Mouse (Mus musculus): ENCODE data around the gene Gm44511. TPM values are rescaled to one million over a fixed set of nuclear protein-coding genes. Genes with fewer than 3 reads are reported as not detected.
A peak's percentile ranks its signal among the peaks of the same experiment; 100 is the strongest.
"Not testable (repeated sequence)": the region's sequence is repeated elsewhere in the genome, so short reads cannot be mapped to it uniquely, and the experiment has no call there.

Gm44511 gene
- polyA plus RNA-seq, 1 experiment from 2014 or later: 0.26 TPM

GRCm38 (mm10) chr6:128842945-128843478 is 16.9 kb upstream of the Gm44511 start:
- Histone ChIP-seq H3K4me1 (ENCODE audit: insufficient read depth, low read depth, low read length) (peaks cover 11% of the 10 kb centered on the region; the same call in 1 of the 2 replicates), H3K27ac (ENCODE audit: low read length) (peak overlapping the region; percentile 99), H3K36me3 (ENCODE audit: insufficient read depth, low read length) (no peaks in the 10 kb centered on the region), H3K9ac (replicated peaks; ENCODE audit: low read depth) (peak overlapping the region; percentile 88), H3K9me3 (ENCODE audit: low read length) (no peaks in the 10 kb centered on the region), H3K4me3 (ENCODE audit: low read depth, low read length) (peak overlapping the region; percentile 80), H3K27me3 (replicated peaks; ENCODE audit: insufficient read depth, low read length) (no peaks in the 10 kb centered on the region), H3K4me2 (replicated peaks; ENCODE audit: low read depth, low read length) (peak overlapping the region; percentile 79)
- ATAC-seq: peak; percentile 78
- peak; percentile 98 for DNase-seq (ENCODE audit: low spot score)
- WGBS: under 1% methylated on average over 40 of the region's 44 CpGs
- peak; percentile 29 for TF ChIP-seq CTCF (IDR thresholded peaks at IDR 0.05)
- no peak for TF ChIP-seq EP300 (IDR thresholded peaks at IDR 0.05)

GRCm38 (mm10) chr6:128842356-128842944 is 16.3 kb upstream of the Gm44511 start:
- Histone ChIP-seq H3K27ac (ENCODE audit: low read length) (peak overlapping the region; percentile 99), H3K9ac (replicated peaks; ENCODE audit: low read depth) (peak overlapping the region; percentile 88), H3K36me3 (ENCODE audit: insufficient read depth, low read length) (no peaks in the 10 kb centered on the region), H3K4me1 (ENCODE audit: insufficient read depth, low read depth, low read length) (peaks cover 11% of the 10 kb centered on the region; the same call in 1 of the 2 replicates), H3K4me3 (ENCODE audit: low read depth, low read length) (peak overlapping the region; percentile 80), H3K9me3 (ENCODE audit: low read length) (no peaks in the 10 kb centered on the region), H3K4me2 (replicated peaks; ENCODE audit: low read depth, low read length) (peak overlapping the region; percentile 79), H3K27me3 (replicated peaks; ENCODE audit: insufficient read depth, low read length) (no peaks in the 10 kb centered on the region)
- ATAC-seq: no peak
- TF ChIP-seq EP300 (IDR thresholded peaks at IDR 0.05) (no peak), CTCF (IDR thresholded peaks at IDR 0.05) (no peak; the same call in 1 of the 2 replicates)
- 1% methylated on average over 20 of the region's 20 CpGs for WGBS
- peak; percentile 46 for DNase-seq (ENCODE audit: low spot score)

- DNase-seq (ENCODE audit: low spot score) (peak; percentile 52), ATAC-seq (no peak)
- H3K36me3 ChIP-seq (ENCODE audit: insufficient read depth, low read length): no peaks in the 10 kb centered on the region
- H3K9me3 ChIP-seq (ENCODE audit: low read length): no peaks in the 10 kb centered on the region
- 44% methylated on average over 4 of the region's 4 CpGs for WGBS
- no peak overlapping the region for H3K9ac ChIP-seq (replicated peaks; ENCODE audit: low read depth)
- H3K27ac ChIP-seq (ENCODE audit: low read length): 0 out of 2 replicates have a peak overlapping the region, but pooled peaks have one; percentile 99
- TF ChIP-seq CTCF (IDR thresholded peaks at IDR 0.05): no peak
- peak; percentile 52; the same call in 1 of the 2 replicates for TF ChIP-seq EP300 (IDR thresholded peaks at IDR 0.05)
- H3K4me1 ChIP-seq (ENCODE audit: insufficient read depth, low read depth, low read length): peaks cover 11% of the 10 kb centered on the region; the same call in 1 of the 2 replicates
- peak overlapping the region; percentile 79; the same call in 1 of the 2 replicates for H3K4me2 ChIP-seq (replicated peaks; ENCODE audit: low read depth, low read length)
- H3K27me3 ChIP-seq (replicated peaks; ENCODE audit: insufficient read depth, low read length): no peaks in the 10 kb centered on the region
- H3K4me3 ChIP-seq (ENCODE audit: low read depth, low read length): no peak overlapping the region
These were observed 15.4 kb upstream of the Gm44511 start for GRCm38 (mm10) chr6:128841327-128842089.

- H3K9me3 ChIP-seq (ENCODE audit: low read length); DNase-seq (ENCODE audit: low spot score); H3K9ac ChIP-seq (replicated peaks; ENCODE audit: low read depth); ATAC-seq; H3K4me3 ChIP-seq (ENCODE audit: low read depth, low read length); H3K27ac ChIP-seq (ENCODE audit: low read length); H3K27me3 ChIP-seq (replicated peaks; ENCODE audit: insufficient read depth, low read length); H3K4me2 ChIP-seq (replicated peaks; ENCODE audit: low read depth, low read length); H3K36me3 ChIP-seq (ENCODE audit: insufficient read depth, low read length): not testable (repeated sequence)
- WGBS: 84% methylated on average over 3 of the region's 3 CpGs
- H3K4me1 ChIP-seq (ENCODE audit: insufficient read depth, low read depth, low read length): peaks cover 11% of the 10 kb centered on the region; the same call in 1 of the 2 replicates
These were observed 14.6 kb upstream of the Gm44511 start for GRCm38 (mm10) chr6:128840669-128841068.

- DNase-seq (ENCODE audit: low spot score): no peak
- H3K4me3 ChIP-seq (ENCODE audit: low read depth, low read length): peak overlapping the region; percentile 81; the same call in 1 of the 2 replicates
- H3K27me3 ChIP-seq (replicated peaks; ENCODE audit: insufficient read depth, low read length): no peaks in the 10 kb centered on the region
- no peak for TF ChIP-seq EP300 (IDR thresholded peaks at IDR 0.05)
- TF ChIP-seq CTCF (IDR thresholded peaks at IDR 0.05): no peak
- H3K9ac ChIP-seq (replicated peaks; ENCODE audit: low read depth): no peak overlapping the region
- peaks cover 11% of the 10 kb centered on the region; the same call in 1 of the 2 replicates for H3K4me1 ChIP-seq (ENCODE audit: insufficient read depth, low read depth, low read length)
- H3K9me3 ChIP-seq (ENCODE audit: low read length): no peaks in the 10 kb centered on the region
- WGBS: 28% methylated on average over 7 of the region's 7 CpGs
- no peaks in the 10 kb centered on the region for H3K36me3 ChIP-seq (ENCODE audit: insufficient read depth, low read length)
- H3K27ac ChIP-seq (ENCODE audit: low read length): peak overlapping the region; percentile 99; the same call in 1 of the 2 replicates
- ATAC-seq: no peak
- H3K4me2 ChIP-seq (replicated peaks; ENCODE audit: low read depth, low read length): peak overlapping the region; percentile 74; the same call in 1 of the 2 replicates
These were observed 13.8 kb upstream of the Gm44511 start for GRCm38 (mm10) chr6:128839921-128840320.

GRCm38 (mm10) chr6:128839266-128839771 is 13.2 kb upstream of the Gm44511 start:
- H3K36me3 ChIP-seq (ENCODE audit: insufficient read depth, low read length): no peaks in the 10 kb centered on the region
- WGBS: under 1% methylated on average over 17 of the region's 17 CpGs

More at GRCm38 (mm10) chr6:128839266-128839771, 13.2 kb upstream of the Gm44511 start:
- no peaks in the 10 kb centered on the region for H3K27me3 ChIP-seq (replicated peaks; ENCODE audit: insufficient read depth, low read length)
- peak; percentile 29 for ATAC-seq
- DNase-seq (ENCODE audit: low spot score): peak; percentile 90
- H3K4me3 ChIP-seq (ENCODE audit: low read depth, low read length): peak overlapping the region; percentile 81
- TF ChIP-seq EP300 (IDR thresholded peaks at IDR 0.05) (no peak), CTCF (IDR thresholded peaks at IDR 0.05) (peak; percentile 93)
- H3K4me1 ChIP-seq (ENCODE audit: insufficient read depth, low read depth, low read length): peaks cover 11% of the 10 kb centered on the region; the same call in 1 of the 2 replicates
- H3K27ac ChIP-seq (ENCODE audit: low read length): peak overlapping the region; percentile 99
- peak overlapping the region; percentile 74 for H3K4me2 ChIP-seq (replicated peaks; ENCODE audit: low read depth, low read length)
- peak overlapping the region; percentile 55 for H3K9ac ChIP-seq (replicated peaks; ENCODE audit: low read depth)
- no peaks in the 10 kb centered on the region for H3K9me3 ChIP-seq (ENCODE audit: low read length)

Data from lung, postnatal 0 days (tissue).